Mouse (Mus musculus): ENCODE results near the gene Cep128.

Cep128 gene

DNA sequence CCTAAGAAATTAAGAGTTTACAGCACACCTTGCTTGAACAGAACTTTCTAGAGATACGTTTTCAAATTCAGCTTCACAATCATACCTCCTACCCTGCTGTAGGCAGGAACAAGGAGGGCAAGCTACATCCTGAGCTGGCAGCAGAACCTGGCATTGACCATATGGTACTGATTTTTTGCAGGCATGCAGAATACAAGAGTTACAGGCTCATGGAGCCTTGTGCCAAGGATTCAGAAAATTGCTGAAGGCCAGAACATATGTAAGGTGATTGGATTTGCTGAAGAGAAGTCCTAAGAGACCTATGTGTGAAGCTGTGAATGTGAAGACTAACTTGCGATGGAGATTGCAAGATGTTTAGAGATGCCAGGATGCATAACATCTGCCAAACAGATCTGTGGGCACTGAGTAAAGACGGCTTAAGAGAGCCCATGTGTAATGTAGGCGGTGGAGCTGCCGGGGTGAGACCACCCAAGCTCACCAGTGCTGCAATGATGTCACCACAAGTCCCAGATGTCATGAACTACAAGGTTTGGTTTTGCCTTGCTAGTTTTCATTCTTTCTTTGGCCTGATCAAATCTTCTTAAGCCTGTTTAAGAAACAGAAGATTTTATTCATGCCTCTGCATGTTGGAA lies 422.7 kb downstream of the Cep128 start:
- no peak for DNase-seq (ENCODE audit: low spot score)

DNA sequence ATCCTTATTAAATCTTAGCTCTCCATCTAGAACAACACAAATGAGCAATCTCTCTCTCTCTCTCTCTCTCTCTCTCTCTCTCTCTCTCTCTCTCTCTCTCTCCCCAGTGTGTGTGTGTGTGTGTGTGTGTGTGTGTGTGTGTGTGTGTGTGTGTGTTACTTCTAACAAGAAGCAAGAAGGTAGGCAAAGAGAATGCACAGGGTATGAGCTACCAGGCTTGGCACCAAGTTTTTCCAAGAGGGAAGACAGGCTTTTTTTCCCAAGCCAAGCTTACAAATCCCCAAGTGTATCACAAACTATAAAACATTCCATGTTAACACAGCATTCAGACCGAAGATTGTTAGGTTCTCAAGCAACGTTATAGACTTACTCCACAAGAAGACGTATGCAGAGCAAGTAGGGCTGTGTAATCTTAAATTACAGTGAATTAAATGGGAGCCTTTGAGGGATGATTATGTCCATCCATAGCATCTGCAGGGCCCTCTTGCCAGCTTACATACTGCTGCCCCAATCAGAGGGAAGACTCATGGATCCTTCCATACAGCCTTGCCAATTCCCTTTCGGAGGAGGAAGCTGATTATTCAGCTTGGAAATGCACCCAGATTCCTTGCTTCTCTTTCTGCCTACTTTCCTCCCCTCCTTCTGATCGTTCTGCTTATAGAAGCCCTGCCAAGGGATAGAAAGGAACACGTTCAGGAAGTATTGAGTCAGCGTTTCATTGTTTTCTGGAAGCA lies 429.3 kb downstream of the Cep128 start:
- DNase-seq (ENCODE audit: low spot score) = no peak

All from c-Kit-positive CD71-positive TER-119-positive erythroid progenitor cells, embryonic 14.5 days (primary cell).